Mouse (Mus musculus) NIH3T3 (cell line): ENCODE measurements around the gene Efna1.
A peak's percentile ranks its signal among the peaks of the same experiment; 100 is the strongest.

Source experiments
- DNase-seq: peaks from one replicate; pipeline ENCODE4 v3.0.0-alpha.2; 2012; ENCODE audit warnings: low read depth

Efna1 gene

DNA sequence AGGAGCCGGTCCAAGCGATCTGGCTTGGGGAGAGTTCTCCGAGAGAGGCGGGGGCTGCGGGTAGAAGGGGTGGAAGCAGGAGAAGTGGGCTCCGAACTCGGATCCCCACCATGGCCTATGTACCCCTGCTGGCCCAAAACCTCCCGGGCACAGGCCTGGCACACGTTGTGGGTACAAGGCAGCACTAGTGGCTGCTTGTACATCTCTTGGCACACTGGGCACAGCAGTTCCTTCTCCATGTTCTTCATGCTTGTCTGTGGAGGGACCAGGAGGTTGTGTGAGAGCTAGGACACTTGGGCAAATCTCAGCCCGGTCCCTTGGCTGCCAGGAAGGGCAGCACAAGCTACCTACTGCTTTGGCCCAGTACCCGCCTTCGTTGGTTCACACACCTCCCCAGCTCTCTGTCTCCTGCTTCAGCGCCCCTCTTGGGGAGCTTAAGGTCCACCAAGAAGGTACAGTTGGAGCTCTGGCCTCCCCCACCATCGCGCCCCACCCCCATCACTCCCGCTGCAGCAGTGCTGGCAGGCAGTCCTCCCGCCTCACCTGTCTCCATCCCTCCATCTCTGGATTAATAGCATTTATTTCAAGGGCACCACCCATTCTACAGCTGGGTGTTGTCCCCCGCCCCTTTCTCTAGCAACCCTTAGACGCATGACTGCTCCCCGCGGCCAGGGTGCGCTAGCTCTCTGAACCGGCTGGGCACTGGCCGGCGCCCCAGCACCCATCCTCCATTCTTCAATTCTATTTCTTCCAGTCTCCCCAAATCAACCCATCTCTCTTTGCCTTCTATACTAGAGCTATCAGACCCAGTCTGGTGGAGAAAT, 36.6 kb downstream of the Efna1 start:
- DNase-seq = peak; percentile 79

DNA sequence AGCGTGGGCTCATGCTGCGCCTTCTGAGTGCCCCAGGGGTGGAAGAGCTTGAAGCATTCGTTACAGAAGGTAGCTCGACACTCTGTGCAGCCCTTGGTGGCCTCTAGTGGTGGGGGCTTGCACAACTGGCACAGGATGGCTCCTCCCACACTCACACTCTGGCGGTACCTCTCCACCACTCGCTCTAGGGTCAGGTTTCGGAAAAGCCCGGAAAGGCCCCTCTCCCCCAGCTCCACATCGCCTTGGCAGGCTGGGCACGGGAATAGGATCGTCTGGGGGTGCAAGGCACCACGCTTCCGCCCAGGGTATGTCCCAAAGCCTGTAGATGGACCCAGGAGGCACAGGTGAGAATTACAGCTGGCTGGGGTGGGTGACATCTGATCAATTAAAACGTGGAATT, 37.3 kb downstream of the Efna1 start:
- DNase-seq = peak; percentile 39

- DNase-seq = peak; percentile 78
Measured at GRCm38 (mm10) chr3:89242331-89242895, 38.5 kb downstream of the Efna1 start.

- DNase-seq = no peak
Measured at GRCm38 (mm10) chr3:89238494-89238893, 42.4 kb downstream of the Efna1 start.

GRCm38 (mm10) chr3:89237682-89238081, 43.3 kb downstream of the Efna1 start:
- no peak for DNase-seq

- DNase-seq = no peak
Measured at GRCm38 (mm10) chr3:89236516-89236915, 44.4 kb downstream of the Efna1 start.

DNA sequence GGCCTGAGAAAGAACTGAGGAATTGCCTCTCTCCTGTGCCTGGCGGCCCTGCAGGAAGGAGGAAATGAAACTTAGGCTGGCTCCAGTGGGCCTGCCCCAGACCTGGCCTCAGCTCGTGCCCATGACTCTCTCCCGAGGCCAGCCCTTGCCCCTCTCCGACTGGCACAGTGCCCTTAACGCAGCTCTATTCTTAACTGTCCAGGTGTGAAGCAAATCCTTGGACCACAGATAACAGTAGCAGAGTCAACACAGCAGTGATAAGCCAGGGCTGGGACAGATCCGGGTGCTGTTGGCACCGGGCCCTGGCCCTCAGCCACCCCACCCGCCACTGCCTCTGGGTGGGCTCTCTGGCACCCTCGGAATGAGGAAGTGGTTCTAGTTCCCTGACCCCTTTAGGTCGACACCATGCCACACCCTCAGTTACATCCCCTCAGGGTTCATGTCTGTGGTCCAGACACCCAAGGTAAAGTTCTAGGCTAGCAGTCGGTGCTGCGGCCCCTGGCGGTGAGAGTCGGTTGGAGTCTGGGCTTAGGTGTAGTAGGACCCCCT, 47.3 kb downstream of the Efna1 start:
- no peak for DNase-seq

GRCm38 (mm10) chr3:89232614-89233013, 48.3 kb downstream of the Efna1 start:
- no peak for DNase-seq

DNA sequence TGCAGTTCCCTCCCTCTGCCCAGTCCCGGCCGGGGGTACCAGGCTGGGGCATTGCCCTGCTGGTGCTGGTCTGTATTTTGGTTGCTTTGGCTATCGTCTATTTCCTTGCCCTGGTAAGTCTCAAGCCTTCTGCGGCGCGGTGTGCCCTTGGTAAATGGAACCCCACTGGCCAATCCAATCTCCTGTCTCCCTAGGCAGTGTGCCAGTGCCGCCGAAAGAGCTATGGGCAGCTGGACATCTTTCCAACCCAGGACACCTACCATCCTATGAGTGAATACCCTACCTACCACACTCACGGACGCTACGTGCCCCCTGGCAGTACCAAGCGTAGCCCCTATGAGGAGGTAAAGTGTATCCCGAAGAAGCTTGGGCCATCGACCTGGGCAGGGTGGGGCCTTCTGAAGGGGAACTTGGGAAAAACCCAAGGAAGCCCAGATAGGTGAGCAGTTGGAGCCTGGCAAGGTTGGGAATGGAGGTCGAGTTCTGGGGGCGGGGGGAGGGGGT, 49.1 kb downstream of the Efna1 start:
- DNase-seq = no peak

GRCm38 (mm10) chr3:89231345-89231744, 49.6 kb downstream of the Efna1 start:
- DNase-seq = no peak

DNA sequence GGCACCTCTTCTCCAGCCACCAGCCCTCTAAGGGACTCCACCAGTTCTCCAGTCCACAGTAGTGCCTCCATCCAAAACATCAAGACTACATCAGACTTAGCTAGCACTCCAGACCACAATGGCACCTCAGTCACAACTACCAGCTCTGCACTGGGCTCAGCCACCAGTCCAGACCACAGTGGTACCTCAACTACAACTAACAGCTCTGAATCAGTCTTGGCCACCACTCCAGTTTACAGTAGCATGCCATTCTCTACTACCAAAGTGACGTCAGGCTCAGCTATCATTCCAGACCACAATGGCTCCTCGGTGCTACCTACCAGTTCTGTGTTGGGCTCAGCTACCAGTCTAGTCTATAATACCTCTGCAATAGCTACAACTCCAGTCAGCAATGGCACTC, 50.4 kb downstream of the Efna1 start:
- no peak for DNase-seq

DNA sequence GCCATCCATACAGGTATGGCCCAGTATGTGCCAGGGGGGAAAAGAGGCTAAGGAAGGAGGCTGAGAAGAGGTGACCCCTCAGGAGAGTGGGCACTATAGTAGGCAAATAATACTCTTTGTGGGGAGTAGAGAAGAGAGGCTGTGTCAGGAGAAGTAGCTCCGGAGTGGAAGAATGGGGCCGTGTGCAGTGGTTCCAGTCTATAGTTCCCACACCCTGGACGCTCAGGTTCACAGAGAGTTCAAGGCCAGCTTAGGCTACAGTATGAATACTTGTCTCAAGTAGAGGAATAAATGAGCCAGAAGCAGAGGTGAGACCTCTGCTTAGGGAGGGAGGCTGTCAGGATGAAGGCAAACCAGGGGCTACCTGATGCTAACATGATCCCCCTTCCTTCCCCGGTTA, 51.7 kb downstream of the Efna1 start:
- no peak for DNase-seq

DNA sequence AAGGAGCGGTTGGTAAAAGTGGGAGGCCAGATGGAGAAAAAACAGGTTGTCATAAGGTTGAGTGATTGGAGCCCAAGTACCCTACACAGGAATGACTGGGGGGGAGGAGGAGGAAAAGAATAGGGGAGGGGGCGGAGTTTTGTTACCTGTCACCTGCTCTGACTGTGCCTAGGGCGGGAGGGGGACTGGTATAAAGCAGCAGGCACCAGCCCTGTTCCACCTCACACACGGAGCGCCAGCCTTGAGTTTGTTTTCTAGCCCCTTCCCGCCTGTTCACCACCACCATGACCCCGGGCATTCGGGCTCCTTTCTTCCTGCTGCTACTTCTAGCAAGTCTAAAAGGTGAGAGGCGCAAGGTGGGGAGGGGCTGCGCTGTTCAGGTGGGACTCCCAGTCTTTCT, 52.1 kb downstream of the Efna1 start, which contains the start of gene Muc1:
Gene Muc1 (plus strand): TSS at position 222 of the 400 bp plus-strand sequence.
- no peak for DNase-seq

GRCm38 (mm10) chr3:89228180-89228549, 52.8 kb downstream of the Efna1 start:
- peak; percentile 94 for DNase-seq

GRCm38 (mm10) chr3:89227307-89228179, 53.4 kb downstream of the Efna1 start:
- DNase-seq = peak; percentile 95

DNA sequence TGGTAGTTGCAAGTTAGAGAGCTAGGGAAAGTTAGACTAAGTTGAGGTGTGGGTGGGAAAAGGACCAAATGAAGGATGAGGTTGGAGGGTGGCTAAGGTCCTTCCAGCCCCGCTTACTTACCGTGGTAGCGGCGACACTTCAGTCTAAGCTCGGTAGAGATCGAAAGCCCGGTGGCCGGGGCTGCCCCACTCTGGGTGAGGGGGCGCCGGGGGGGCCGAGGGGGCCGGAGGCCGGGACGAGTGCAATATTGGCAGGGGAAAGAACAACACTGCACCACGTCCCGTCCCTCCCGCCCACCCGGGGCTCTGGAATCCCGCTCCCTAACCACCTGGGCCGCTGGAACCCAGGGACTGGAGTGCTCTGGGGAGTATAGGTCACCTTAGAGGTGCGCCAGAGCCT, 54.0 kb downstream of the Efna1 start, which contains the start of gene Mtx1:
Gene Mtx1 (minus strand): TSS at position 189 of the 400 bp plus-strand sequence.
- DNase-seq = no peak

DNA sequence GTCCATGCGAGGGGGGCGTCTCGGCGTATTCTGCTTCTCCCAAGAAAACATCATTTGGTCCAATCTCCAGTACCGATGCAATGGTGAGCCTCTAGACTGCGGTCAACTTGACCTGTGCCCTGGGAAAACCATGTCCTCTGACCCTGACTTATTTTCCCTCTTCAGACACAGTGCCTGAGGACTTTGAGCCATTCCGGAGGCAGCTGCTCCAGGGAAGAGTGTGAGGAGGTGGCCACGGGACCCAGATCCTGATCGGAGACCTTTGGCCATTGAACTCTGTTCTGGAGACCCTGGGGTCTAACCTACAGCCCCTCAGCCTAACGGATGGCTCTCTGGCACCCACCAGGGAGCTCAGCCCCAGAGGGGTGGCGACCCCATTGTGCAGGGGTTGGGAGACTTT, 54.6 kb downstream of the Efna1 start:
- DNase-seq = no peak

DNA sequence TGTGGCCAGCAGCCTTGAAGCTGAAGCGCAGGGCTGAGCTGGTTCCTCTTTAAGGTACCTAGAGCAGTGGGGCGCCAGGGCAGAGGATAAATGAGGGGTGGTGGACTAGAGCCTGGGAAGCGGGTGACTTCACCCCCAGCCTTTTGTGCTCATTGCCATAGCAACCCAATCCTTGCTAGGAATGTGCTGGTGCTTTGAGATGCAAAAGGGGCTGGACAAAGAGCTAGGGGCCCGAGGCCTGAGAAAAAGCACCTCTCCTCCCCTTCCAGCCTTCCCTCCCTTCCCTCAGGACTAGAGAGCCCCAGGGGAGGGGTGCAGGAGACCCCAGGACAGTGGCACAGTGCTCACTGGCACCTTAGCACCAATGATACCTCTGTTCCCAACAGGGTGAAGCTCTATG, 55.0 kb downstream of the Efna1 start:
- no peak for DNase-seq

DNA sequence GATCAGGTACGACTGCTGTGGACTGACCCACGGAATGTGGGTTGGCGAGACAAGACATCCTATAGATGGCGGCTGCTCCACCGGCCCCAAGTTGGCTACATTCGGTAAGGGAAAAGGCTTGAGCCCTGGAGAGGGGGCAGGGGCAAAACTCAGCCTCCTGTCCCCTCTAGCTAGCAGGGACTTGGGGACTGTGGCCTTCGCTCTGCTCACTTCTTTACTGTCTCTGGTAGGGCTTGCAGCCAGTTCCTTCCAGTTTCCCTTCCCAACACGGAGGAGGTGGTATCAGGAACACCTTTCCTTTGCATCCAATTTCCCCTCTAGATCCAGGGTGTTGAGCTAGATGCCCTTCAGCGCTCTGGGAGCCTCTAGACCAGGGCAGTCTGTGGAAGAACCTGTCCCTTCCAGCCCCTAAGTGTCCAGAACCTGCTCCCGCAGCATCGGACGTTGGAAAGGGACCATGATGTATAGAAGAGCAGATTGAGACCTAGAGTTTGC, 55.6 kb downstream of the Efna1 start:
- no peak for DNase-seq

DNA sequence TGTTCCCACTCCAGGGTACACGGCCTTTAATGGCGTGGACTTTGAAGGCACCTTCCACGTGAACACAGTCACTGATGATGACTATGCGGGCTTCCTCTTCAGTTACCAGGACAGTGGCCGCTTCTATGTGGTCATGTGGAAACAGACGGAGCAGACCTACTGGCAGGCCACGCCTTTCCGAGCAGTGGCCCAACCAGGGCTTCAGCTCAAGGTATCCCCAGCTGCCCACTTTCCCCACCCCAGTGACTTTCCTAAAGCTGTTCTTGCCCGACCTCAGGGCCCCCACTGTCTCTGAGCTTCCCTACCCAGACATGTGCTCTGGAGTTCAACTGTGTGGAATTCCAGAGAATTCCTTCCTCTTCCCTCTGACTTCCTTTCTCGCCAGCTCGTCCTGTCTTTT, 56.1 kb downstream of the Efna1 start:
- DNase-seq = no peak
